Mouse (Mus musculus): ENCODE results near the gene Arl8b.

Arl8b gene

DNA sequence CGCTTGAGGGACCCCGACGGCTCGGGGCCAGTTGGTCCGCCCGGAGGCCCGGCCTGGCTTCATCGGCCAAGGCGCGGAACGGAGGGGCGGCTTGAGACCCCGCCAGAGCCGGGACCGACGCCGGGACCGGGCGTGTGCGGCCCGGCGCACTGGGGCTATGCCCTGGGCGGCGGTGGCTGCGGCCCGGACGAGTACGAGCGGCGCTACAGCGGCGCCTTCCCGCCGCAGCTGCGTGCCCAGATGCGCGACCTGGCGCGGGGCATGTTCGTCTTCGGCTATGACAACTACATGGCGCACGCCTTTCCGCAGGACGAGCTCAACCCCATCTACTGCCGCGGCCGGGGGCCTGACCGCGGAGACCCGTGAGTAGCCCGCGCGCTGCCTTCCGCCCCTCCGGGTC is 46.0 kb downstream of the Arl8b start:
- in situ Hi-C loops (cut with MboI; ENCODE audit: low pct_unique_long_range_greater_than_20kb in 1 of 2, low sequenced_read_pairs in 2 of 2, unreplicated experiment in 1 of 2): no loop called here

DNA sequence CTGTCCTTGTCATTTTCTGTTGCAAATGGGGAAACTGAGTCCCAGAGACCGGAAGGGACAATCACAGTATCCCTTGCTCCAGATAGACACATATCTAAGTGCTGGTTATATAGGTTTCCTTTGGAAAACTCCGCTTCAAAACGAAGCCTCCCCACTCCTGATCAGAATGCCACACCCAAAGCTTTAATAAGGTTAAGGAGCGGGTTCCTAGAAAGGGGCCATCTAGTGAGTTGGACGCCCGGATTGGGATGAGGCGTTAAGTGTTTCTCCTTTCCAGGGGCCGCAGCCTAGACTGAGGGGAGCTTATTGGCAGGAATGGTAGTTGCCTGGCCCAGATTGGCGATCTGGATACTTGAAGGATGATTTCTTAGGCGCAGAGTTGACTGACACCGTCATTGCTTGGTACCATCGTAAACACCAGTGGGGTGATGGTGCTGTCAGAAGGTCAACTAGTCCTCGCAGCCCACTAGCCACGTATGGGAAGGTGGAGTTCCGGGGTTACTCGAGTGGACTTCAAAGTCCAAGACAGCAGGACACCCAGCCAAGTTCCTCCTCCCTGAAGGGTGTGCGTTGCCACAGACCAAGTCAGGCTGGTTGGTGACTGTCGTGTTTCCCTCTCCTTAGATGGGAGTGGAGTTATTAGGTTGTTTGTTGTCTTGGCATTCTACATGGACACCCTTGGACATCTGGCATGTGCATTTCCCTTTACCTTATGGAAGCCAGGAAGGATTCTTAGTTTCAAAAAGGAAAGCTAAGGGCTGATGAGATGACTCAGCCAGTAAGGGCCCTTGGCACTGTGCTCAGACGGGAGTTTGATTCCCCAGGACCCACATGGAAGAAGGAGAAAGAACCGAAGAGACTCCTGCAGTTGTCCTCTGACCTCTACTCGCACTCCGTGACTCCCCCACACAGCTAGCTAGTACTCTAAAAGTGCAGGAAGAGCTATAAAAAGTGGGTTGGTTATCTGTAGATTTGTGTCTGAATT is 46.8 kb downstream of the Arl8b start:
- in situ Hi-C loops (cut with MboI; ENCODE audit: low pct_unique_long_range_greater_than_20kb in 1 of 2, low sequenced_read_pairs in 2 of 2, unreplicated experiment in 1 of 2): no loop called here

DNA sequence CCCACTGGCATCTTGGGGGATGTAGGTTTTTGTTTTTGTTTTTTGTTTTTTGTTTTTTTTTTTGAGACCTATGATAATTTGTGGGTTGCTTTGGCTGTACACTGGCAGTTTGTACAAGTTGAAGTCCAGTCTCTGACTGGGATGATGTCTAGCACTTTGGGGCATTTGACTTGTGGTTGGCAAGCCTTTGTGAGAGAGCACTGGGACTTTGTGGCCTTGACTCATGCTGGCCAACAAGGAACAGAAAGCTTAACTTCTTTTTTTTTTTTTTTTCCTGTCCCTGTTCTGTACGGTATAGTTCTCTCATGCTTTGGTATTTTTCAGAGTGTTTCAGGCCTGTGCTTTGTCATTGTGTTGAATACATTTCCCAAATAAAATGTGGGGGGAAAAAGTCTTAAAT is 49.3 kb downstream of the Arl8b start:
- in situ Hi-C loops (cut with MboI; ENCODE audit: low pct_unique_long_range_greater_than_20kb in 1 of 2, low sequenced_read_pairs in 2 of 2, unreplicated experiment in 1 of 2): no loop called here

DNA sequence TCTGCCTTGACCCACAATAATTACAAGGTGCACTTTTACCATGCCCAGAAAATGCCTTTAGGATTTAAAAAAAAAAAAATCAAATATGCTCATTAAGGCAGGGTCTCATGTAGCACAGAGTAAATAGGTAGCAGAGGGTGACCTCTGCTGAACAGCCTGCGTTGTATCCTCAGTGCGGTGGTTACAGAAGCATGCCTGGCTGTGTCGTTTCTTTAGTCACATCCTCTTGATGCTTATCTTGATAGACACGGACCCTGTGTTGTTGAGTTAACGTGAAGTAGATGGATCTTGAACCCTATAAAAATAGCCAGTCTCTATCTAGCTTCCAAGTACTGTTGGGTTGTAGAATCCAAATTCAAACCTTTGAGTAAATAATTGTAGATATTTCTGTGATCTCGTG is 50.1 kb downstream of the Arl8b start:
- in situ Hi-C loops (cut with MboI; ENCODE audit: low pct_unique_long_range_greater_than_20kb in 1 of 2, low sequenced_read_pairs in 2 of 2, unreplicated experiment in 1 of 2): no loop called here

DNA sequence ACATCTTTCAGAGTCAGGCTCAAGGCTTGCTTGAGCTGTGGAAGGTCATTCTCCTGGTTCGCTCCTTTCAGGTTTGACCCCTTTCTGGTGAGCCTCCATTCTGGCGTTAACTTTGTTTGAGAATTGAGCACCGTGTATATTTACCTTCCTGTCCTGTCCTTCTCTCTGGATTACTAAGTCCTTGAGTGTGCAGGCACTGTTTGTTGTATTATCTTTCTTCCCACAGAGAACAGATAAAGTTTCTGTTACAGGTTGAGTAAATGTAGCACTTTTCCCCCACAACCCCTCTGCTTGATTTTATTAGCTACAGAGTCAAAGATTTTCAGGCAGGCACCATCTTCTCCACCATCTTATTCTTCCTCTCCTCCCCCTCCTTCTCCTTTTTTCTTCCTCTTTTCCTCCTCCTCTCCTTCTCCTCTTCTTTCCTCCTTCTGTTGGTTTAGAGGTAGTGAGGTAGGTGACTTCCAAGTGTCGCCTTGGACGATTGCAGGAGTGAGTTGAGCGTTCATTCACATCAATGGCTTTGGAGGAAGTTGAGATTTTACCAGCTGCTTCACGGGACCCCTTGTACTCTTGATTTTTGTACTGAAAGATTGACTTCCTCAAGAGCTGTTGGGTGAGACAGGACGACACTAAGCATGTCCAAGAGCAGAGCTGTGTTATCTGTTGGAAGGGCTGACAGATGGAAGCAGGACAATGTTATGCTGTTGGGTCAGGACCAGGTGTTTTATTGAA is 51.2 kb downstream of the Arl8b start:
- in situ Hi-C loops (cut with MboI; ENCODE audit: low pct_unique_long_range_greater_than_20kb in 1 of 2, low sequenced_read_pairs in 2 of 2, unreplicated experiment in 1 of 2): no loop called here

DNA sequence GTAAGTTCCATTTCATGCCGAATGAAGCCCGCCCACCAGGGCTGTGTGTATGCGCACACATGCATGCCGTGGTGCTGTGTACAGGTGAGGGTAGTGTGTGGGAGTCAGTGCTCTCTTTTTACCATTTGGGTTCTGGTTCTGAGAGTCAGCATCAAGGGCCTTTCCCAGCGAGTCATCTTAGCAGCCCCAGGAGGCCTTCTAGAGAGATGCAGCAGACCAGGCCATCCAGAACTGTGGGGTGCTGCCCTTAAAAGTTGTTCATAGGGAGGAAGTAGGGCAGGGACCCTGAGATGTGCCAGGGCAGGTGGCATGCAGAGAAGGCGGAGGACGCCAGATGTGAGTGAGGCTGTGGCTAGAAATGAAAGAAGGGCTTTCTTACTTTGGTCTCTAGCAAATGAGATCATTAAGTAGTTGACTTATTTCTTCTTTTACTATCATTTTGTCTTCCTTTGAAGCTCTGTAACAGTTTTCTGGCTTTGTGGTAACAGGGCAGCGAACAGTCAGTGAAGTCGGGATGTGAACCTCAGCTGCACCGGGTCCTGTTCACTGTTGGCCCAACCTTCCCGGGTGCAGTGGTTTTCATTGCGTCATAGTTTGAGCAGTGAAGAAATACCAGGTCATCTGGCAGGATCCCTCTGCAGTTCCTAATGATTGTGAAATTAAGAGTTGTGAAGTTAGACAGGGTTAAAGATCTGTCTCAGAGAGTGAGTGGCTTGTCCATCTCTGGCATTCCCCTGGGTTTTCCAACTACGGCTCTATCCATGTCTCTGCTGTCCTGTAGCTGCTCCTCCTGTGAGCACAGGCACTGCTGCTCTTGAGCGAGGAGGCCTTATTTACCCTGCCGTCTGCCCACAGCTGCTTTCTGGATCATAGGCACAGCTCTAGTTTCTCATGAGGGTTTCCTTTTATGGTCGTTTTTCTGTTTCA is 53.1 kb downstream of the Arl8b start:
- in situ Hi-C loops (cut with MboI; ENCODE audit: low pct_unique_long_range_greater_than_20kb in 1 of 2, low sequenced_read_pairs in 2 of 2, unreplicated experiment in 1 of 2): no loop called here

DNA sequence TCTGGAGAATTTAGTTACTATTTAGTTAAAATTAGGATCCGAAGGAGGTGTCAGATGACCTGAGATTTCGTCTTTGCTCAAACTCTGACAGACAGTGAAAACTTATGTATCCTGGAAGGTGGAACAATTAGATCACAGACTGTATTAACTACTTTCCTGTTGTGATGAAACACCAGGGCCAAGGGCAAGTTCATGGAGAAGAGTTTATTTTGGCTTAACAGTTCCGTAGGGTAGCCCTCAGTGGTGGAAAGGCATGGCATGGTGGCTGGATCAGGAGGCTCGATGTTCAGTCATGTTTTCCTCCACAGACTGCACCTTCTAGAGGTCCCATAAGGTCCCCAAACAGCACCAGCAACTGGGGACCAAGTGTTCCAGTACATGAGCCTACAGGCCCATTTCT is 54.2 kb downstream of the Arl8b start:
- in situ Hi-C loops (cut with MboI; ENCODE audit: low pct_unique_long_range_greater_than_20kb in 1 of 2, low sequenced_read_pairs in 2 of 2, unreplicated experiment in 1 of 2): no loop called here

DNA sequence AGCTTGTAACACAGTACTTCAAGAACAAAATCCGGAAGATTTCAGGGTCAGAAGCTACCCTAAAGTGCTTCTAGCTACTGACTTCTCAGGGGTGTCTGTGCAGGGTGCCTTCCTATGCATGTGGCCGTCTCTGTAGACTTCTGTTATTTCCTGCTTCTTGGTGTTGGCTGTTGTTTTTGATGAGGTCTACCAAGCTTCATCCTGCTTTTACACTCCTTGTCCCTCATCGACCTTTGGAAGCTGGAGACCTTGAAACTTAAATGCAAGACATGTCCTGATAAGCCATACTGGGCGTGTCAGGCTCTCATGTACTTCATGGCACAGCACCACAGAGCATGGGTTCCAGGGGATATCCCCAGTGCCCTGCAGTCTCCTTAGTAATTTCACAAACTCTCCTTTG is 55.1 kb downstream of the Arl8b start:
- in situ Hi-C loops (cut with MboI; ENCODE audit: low pct_unique_long_range_greater_than_20kb in 1 of 2, low sequenced_read_pairs in 2 of 2, unreplicated experiment in 1 of 2): no loop called here

DNA sequence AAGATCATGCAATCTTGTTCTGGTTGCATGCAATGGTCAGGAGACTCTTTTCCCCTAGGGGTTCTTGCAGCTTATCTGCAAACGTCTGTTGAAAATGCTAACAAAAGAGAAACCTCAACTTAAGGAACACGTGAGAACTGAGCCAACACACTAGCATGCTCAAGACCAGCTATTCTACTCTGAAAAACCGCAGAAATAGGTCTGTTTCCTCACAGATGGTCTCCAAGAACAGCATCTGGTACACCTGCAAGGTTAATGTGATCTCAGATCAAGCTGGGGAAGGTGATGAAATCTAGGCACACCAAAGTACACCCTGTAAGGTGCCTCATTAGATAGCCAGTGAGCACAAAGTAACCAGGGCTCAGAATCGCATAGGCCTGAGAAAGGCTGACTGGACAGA is 56.5 kb downstream of the Arl8b start:
- in situ Hi-C loops (cut with MboI; ENCODE audit: low pct_unique_long_range_greater_than_20kb in 1 of 2, low sequenced_read_pairs in 2 of 2, unreplicated experiment in 1 of 2): no loop called here

DNA sequence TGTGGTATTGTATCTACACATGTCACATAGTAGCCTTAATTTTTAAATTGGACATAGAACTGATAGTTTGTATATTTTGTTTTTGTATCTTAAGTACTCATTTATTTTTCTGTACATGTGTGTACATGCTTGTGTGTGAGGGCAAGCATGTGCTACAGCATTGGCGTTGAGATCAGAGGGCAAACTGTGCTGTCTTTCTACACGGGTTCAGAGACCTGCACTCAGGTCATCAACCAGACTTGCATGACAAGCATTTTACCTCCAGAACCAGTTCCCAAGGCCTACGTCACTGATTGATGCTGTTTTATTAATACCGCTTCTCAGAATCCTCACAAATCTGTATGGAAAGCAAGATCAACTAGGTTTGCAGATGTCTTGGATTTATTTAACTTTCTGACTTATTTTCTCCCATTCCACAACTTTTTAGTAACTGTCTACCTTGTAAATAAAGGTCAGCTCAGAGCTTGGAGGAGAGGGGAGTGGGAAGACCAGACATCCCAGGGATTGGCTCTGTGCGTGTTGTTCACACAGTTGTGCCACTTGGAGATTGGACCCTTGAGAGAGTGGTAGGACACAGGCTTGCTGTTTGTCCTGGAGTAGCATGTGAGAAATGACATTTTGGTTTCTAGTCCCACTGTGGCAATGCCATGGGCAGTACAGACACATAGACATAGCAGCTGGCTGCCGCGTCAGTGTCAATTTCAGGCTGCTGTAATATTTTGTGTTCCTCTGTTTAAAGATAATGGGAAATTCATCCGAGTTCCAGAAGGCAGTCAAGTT is 58.2 kb downstream of the Arl8b start:
- in situ Hi-C loops (cut with MboI; ENCODE audit: low pct_unique_long_range_greater_than_20kb in 1 of 2, low sequenced_read_pairs in 2 of 2, unreplicated experiment in 1 of 2): no loop called here

DNA sequence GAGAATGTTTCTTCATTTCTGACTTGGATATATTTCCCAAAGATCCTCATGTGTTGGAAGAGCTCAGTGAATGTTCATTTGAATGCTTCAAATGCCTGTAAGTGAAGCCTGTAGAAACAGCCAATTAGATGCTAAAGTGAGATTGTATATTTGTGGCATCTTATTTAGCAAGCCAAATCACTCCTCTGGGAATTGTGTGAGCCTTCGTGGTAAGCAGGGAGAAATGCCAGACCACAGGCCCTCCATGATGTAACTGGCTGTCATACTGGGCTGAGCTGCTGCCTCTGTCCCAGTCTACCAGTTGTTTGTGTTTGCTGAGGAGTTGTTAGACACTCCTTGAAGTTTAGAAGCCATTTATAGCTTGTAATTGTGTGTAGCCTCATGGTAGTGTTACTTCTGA is 60.8 kb downstream of the Arl8b start:
- in situ Hi-C loops (cut with MboI; ENCODE audit: low pct_unique_long_range_greater_than_20kb in 1 of 2, low sequenced_read_pairs in 2 of 2, unreplicated experiment in 1 of 2): no loop called here

DNA sequence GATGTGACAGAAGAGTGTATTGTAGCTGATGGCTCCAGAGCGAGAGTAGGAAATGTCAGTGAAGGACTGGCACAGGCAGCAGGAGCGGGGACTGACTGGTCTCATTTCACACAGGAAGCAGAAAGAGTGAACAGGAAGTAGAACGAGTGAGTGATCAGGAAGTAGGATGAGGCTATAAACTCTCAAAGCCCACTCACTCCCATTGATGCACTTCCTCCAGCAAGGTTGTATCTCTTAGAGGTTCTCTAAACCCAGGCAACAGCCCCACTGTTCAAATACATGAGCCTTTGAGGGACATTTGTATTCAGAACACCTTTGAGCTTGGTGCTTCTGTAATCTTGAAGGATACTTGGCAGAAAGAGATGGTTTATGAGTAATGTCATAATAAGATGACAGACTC is 61.2 kb downstream of the Arl8b start:
- in situ Hi-C loops (cut with MboI; ENCODE audit: low pct_unique_long_range_greater_than_20kb in 1 of 2, low sequenced_read_pairs in 2 of 2, unreplicated experiment in 1 of 2): no loop called here

DNA sequence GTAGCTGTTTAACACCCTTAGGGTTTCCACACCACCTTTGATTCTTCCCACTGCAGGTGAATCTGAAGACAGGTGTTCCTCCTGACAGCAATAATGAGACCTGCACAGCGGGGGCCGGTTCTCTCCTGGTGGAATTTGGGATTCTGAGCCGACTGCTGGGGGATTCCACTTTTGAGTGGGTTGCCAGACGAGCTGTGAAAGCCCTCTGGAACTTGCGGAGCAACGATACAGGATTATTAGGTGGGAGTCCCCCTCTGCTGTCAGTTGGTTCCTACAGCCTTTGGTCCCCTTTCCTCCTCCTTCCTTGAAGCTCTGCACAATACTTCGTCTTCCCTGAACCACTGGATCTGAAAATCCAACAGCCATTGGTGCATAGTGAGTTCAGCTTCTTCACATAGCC is 61.9 kb downstream of the Arl8b start:
- in situ Hi-C loops (cut with MboI; ENCODE audit: low pct_unique_long_range_greater_than_20kb in 1 of 2, low sequenced_read_pairs in 2 of 2, unreplicated experiment in 1 of 2): no loop called here

DNA sequence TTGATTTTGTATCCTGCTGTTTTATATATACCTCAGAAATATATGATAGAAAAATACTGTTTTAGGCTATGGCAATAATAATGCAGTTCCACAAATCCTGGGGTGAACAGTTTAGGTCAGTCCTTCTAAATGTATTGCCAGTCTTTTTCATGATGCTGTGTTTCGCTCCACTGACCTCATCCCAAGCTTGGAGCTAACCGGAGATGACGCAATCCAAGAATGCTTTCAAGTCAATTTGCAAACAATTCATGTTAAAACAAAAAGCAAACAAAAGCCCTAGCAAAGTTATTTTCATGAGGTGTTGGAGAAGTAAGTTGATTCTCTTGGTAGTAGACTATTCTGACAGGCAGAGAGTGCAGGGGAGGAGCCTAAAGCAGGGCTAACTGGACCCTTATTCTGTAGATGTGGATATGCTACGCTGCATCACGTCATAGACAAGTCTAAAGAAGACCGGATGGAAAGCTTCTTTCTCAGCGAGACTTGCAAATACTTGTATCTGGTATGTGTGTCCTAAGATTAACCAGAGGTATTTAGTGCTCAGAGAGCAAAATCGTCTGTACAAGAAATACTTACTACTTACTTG is 69.3 kb downstream of the Arl8b start:
- in situ Hi-C loops (cut with MboI; ENCODE audit: low pct_unique_long_range_greater_than_20kb in 1 of 2, low sequenced_read_pairs in 2 of 2, unreplicated experiment in 1 of 2): no loop called here

DNA sequence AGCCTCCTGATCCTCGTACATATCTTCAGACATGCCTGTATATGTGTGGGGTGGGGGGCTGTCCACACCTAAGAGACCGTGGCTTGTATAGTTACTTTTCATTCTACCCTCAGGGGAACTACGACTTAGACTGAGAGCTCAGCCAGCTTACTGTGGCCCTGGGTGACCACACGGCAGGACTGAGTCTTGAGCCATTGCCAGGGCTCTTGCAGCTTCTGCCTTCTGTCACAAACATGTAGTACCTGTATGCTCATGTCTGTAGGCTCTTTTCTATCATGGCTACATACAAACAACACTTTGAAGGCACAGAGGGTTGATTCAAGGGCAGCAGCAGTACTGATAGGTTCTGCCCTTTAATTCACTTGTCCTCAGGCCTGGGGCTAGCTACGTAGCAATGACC is 70.1 kb downstream of the Arl8b start:
- in situ Hi-C loops (cut with MboI; ENCODE audit: low pct_unique_long_range_greater_than_20kb in 1 of 2, low sequenced_read_pairs in 2 of 2, unreplicated experiment in 1 of 2): no loop called here

DNA sequence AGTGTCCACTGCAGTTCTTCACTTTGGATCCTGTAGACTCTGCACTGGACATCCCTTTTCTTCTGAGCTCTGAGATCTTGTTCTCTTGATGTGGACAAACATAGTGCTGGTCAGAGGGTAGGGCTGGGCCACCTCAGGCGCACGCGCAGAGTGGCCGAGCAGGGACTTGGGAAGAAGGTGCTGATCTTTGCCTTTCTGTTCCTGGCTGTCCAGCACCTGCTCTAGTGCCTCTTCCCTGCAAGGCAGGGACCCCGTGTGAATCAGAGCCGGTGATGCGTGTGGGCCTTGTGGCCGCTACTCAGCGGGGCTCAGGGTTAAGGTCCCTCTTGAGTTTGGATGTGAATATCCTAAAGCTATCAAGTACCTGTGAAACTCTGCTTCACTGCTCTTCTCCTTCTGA is 75.7 kb downstream of the Arl8b start:
- in situ Hi-C loops (cut with MboI; ENCODE audit: low pct_unique_long_range_greater_than_20kb in 1 of 2, low sequenced_read_pairs in 2 of 2, unreplicated experiment in 1 of 2): no loop called here

DNA sequence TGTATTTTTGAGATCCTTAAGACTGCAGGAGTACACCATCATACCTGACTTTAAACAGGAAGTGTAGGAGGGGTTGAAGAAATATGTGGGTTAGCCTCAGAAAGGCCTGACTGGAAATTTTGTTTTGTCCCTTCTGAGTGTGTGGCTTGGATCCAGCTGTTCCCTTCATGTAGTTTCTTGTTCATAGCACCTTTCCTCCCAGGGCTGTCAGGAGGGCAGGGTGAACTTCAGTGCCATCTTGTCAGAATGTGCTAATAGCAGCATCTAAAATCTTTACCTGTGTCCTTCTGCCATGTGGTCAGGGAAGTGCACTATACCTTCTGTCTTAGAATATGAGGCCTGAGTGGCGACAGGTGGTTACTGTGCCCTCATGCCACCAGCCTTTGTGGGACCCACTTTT is 78.3 kb downstream of the Arl8b start:
- in situ Hi-C loops (cut with MboI; ENCODE audit: low pct_unique_long_range_greater_than_20kb in 1 of 2, low sequenced_read_pairs in 2 of 2, unreplicated experiment in 1 of 2): no loop called here

DNA sequence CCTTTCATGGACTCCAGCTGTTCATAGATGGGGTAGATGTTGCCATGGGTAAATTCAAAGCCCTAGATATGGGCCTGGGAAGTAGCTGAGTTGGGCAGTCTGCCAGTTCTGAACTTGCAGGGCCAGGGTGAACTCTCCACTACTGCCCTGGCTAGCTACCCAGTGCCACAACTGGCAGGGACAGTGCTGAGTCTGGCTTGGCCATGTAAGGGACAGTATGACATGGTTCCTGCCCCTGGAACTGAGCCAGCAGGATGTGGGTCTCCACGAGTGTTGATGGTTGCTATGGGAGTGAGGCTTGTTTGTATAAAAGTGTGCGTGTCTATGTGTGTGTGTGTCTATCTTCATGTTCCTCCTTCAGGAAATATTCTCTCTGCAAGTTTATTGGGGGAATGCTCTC is 79.6 kb downstream of the Arl8b start:
- in situ Hi-C loops (cut with MboI; ENCODE audit: low pct_unique_long_range_greater_than_20kb in 1 of 2, low sequenced_read_pairs in 2 of 2, unreplicated experiment in 1 of 2): no loop called here

Data from mouse embryonic stem cell (cell line).